Mouse (Mus musculus): Measurements from ENCODE around the gene Vasp. TPM values are rescaled to one million over a fixed set of nuclear protein-coding genes. Genes with fewer than 3 reads are reported as not detected.
A peak's percentile ranks its signal among the peaks of the same experiment; 100 is the strongest.

Vasp gene
- polyA plus RNA-seq, 1 experiment, result 75.7 TPM

DNA sequence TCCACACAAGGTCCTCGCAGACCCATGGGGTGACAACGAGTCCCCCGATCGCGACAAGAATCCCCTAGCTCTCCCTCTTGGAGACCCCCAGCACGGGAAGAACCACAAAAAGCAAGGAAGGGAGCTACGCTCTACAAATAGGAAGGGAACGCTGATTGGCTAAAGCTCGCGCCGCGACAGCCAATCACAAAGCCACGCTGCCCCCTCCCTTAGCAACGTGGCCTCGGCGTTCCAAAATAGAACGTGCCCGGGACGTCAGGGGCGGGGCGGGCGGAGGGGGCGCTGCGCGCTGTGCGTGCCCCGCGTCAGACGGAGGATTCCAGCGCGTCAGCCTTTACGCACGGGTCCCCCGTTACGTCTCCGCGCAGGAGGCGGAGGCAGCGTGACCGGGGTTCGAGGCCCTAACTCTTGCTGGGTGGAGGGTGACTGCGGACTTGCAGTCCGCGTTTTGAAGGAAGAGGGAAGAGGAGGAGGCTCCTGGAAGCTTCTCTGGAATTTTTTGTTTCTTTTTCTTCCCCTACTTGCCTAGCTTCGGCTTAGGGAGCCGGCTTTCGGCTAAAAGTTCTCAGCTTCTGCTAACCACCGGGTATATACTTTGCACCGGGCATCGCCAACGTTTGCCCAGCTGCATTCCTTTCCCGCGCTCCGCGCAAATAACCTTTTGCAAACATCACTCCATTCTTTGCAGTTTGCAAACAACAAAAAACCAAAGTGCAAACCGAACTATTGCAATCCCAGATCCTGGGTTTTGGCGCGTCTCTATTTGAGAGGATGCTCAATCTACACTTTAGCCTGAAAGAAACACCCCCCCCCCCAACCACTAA is 37.0 kb upstream of the Vasp start:
- Histone ChIP-seq H3K4me1 (ENCODE audit: control insufficient read depth, insufficient read depth, low read length) (peaks cover 1% of the 10 kb centered on the region), H3K4me3 (ENCODE audit: low read depth, low read length) (peak overlapping the region; percentile 81), H3K27me3 (ENCODE audit: control insufficient read depth, insufficient read depth, low read length, poor library complexity, severe bottlenecking) (no peaks in the 10 kb centered on the region), H3K36me3 (ENCODE audit: control insufficient read depth, insufficient read depth, low read length, poor library complexity, severe bottlenecking) (no peaks in the 10 kb centered on the region), H3K9ac (ENCODE audit: low read depth, poor library complexity, severe bottlenecking) (peak overlapping the region; percentile 62), H3K27ac (ENCODE audit: insufficient read depth, low read length) (no peak overlapping the region), H3K9me3 (replicated peaks; ENCODE audit: control insufficient read depth, insufficient read depth, low read length, poor library complexity, severe bottlenecking) (no peaks in the 10 kb centered on the region)
- TF ChIP-seq POLR2A (IDR thresholded peaks at IDR 0.05; ENCODE audit: insufficient read depth, low read length), result no peak
- TF ChIP-seq CTCF (IDR thresholded peaks at IDR 0.05; ENCODE audit: low read depth, low read length), result no peak

DNA sequence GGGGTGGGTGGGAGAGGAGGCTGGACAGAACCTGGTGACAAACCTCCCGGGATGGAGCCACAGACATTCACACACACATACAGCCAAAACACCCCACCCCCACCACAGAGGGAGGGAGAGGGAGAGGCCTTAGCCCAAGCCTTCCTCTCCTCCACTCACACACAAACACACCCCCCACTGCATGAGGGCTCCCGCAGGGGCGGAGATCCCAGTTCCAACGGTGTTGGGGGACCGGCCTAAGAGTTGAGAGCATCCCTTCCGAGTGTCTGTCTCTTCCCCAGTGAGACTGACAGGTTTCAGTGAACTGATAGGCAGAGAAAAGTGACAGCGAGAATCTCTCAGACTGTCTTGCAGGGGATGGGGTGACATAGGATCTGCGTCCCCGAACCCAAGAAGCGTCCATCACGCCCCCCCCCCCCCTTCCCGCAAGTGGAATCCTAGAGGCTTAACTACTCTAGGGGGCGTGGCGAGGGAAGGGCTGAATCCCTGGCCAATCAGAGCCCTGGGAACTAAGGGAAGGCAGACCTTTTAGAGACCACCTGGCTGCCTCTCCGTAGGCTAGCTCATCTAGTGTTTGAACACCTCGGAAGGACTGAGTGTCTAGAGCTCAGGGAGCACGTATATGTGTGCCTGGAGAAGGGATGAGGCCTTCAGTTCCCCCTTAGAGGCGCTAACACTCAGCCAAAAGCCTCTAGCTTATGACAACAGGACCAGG is 36.3 kb upstream of the Vasp start:
- no peak for TF ChIP-seq POLR2A (IDR thresholded peaks at IDR 0.05; ENCODE audit: insufficient read depth, low read length)
- no peak for TF ChIP-seq EP300 (IDR thresholded peaks at IDR 0.05; ENCODE audit: insufficient read depth, low read depth, low read length)
- no peak for TF ChIP-seq CTCF (IDR thresholded peaks at IDR 0.05; ENCODE audit: low read depth, low read length)
- Histone ChIP-seq H3K27ac (ENCODE audit: insufficient read depth, low read length) (no peak overlapping the region), H3K27me3 (ENCODE audit: control insufficient read depth, insufficient read depth, low read length, poor library complexity, severe bottlenecking) (no peaks in the 10 kb centered on the region), H3K9ac (ENCODE audit: low read depth, poor library complexity, severe bottlenecking) (peak overlapping the region; percentile 16; the same call in 1 of the 2 replicates), H3K36me3 (ENCODE audit: control insufficient read depth, insufficient read depth, low read length, poor library complexity, severe bottlenecking) (no peaks in the 10 kb centered on the region), H3K9me3 (replicated peaks; ENCODE audit: control insufficient read depth, insufficient read depth, low read length, poor library complexity, severe bottlenecking) (no peaks in the 10 kb centered on the region), H3K4me1 (ENCODE audit: control insufficient read depth, insufficient read depth, low read length) (peaks cover 1% of the 10 kb centered on the region), H3K4me3 (ENCODE audit: low read depth, low read length) (peak overlapping the region; percentile 81)

DNA sequence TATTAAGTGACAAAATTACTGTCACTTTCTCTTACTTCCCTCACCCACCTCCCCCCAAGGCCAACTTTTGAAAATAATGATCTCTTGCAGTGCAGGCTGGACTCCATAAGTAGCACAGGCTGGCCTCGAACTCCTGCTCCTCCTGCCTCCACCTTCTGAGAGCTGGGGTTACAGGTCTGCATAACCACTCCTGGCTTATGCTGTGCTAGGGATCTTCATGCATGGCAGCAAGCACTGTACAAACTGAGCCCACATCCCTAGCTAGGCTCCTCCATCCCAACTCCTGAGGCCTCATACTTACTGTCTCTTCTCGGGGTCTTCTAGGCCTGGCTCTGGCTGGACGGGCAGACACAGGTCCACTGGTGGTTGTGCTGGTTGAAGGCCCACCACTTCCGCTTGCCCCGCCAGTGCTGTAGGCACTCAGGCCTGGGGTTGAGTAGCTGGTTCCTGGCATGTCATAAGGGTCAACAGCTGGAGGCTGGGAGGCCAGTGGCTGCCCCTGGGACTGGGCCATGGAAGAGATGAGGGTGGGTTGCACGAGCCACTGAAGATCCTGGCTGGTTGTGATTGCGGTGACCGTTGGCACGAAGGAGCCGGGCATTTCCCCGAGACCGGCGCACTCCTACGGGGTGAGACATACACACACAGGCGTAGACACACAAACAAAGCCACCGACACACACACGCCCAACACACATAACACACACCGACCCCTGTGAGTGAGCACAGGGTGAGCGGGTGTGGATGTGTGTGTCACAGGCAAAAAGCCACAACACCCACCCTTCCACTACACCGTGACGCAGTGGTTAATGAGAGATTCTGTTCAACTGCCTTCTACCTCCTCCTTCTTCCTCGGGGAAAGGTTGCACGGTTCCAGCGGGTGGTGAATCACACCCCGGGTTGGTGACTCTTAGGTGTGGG is 35.5 kb upstream of the Vasp start:
- H3K27ac ChIP-seq (ENCODE audit: insufficient read depth, low read length), result no peak overlapping the region
- no peaks in the 10 kb centered on the region for H3K9me3 ChIP-seq (replicated peaks; ENCODE audit: control insufficient read depth, insufficient read depth, low read length, poor library complexity, severe bottlenecking)
- no peaks in the 10 kb centered on the region for H3K36me3 ChIP-seq (ENCODE audit: control insufficient read depth, insufficient read depth, low read length, poor library complexity, severe bottlenecking)
- H3K27me3 ChIP-seq (ENCODE audit: control insufficient read depth, insufficient read depth, low read length, poor library complexity, severe bottlenecking), result no peaks in the 10 kb centered on the region
- no peak for TF ChIP-seq CTCF (IDR thresholded peaks at IDR 0.05; ENCODE audit: low read depth, low read length)
- TF ChIP-seq POLR2A (IDR thresholded peaks at IDR 0.05; ENCODE audit: insufficient read depth, low read length), result no peak
- no peak for TF ChIP-seq EP300 (IDR thresholded peaks at IDR 0.05; ENCODE audit: insufficient read depth, low read depth, low read length)
- H3K4me1 ChIP-seq (ENCODE audit: control insufficient read depth, insufficient read depth, low read length), result peaks cover 1% of the 10 kb centered on the region
- no peak overlapping the region for H3K9ac ChIP-seq (ENCODE audit: low read depth, poor library complexity, severe bottlenecking)
- no peak overlapping the region for H3K4me3 ChIP-seq (ENCODE audit: low read depth, low read length)

DNA sequence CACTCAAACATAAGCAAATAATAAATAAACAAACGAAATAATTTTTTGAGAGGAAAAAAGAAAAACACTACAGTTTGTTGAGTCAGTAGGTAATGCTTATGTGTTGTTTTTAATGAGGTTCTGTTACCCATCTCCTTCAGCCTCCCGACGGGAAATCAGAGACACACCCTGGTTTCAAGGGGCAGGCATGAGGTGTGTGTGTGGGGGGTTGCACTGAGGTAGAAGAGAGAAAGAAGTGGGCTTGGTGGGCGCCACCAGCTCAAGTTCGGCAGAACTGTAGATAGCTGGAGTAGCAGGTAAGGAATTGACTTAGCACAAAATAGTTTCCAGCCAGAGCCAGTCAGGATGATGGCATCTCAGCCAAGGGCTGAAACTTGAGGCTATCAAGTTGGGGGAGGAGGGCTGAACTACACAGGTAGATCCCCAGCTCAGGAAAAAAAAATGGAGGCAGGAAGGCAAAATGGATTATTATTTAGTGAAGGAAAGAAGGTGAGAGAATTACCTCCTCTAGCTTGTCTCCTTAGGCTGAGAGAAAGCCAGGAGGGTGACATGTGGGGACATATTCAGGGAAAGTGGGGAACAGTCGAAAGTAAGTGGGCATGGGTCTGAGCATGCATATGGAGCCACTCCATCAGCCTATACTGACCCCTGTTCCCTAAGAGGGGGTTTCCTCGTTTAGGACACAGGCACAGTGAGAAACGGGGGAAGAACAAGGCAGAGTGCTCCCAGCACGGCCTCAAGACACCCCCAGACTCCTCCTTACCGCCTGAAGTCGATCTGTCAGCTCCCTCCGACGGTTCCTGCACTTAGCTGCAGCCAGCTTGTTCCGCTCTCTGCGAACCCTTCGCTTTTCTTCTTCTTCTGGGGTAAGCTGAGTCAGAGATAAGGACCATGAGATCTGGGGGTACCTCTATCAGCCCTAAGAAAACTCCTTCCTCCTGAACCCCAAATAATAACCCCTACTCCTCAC is 34.5 kb upstream of the Vasp start:
- Histone ChIP-seq H3K27me3 (ENCODE audit: control insufficient read depth, insufficient read depth, low read length, poor library complexity, severe bottlenecking) (no peaks in the 10 kb centered on the region), H3K9ac (ENCODE audit: low read depth, poor library complexity, severe bottlenecking) (no peak overlapping the region), H3K9me3 (replicated peaks; ENCODE audit: control insufficient read depth, insufficient read depth, low read length, poor library complexity, severe bottlenecking) (no peaks in the 10 kb centered on the region), H3K27ac (ENCODE audit: insufficient read depth, low read length) (no peak overlapping the region), H3K4me3 (ENCODE audit: low read depth, low read length) (no peak overlapping the region), H3K36me3 (ENCODE audit: control insufficient read depth, insufficient read depth, low read length, poor library complexity, severe bottlenecking) (no peaks in the 10 kb centered on the region), H3K4me1 (ENCODE audit: control insufficient read depth, insufficient read depth, low read length) (peaks cover 1% of the 10 kb centered on the region)
- TF ChIP-seq EP300 (IDR thresholded peaks at IDR 0.05; ENCODE audit: insufficient read depth, low read depth, low read length), result no peak
- no peak for TF ChIP-seq CTCF (IDR thresholded peaks at IDR 0.05; ENCODE audit: low read depth, low read length)
- TF ChIP-seq POLR2A (IDR thresholded peaks at IDR 0.05; ENCODE audit: insufficient read depth, low read length), result no peak

DNA sequence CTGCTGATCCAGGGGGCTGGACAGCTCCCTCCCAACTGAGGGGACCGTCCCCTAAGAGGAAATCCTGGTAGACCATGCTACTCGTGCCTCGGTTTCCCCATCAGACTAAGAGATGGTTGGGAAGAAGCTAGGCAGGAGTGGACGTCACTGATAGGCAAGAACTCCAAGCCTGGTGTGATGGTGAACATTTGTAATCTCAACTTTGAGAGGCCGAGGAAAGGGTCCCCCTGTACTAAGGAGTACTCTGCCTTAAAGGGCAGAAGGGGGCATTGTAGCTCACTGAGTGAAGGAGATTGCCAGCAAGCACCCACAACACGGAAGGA is 33.8 kb upstream of the Vasp start:
- H3K9ac ChIP-seq (ENCODE audit: low read depth, poor library complexity, severe bottlenecking), result no peak overlapping the region
- H3K4me3 ChIP-seq (ENCODE audit: low read depth, low read length), result no peak overlapping the region
- peaks cover 1% of the 10 kb centered on the region for H3K4me1 ChIP-seq (ENCODE audit: control insufficient read depth, insufficient read depth, low read length)
- H3K27ac ChIP-seq (ENCODE audit: insufficient read depth, low read length), result no peak overlapping the region
- H3K36me3 ChIP-seq (ENCODE audit: control insufficient read depth, insufficient read depth, low read length, poor library complexity, severe bottlenecking), result no peaks in the 10 kb centered on the region
- TF ChIP-seq POLR2A (IDR thresholded peaks at IDR 0.05; ENCODE audit: insufficient read depth, low read length) (no peak), EP300 (IDR thresholded peaks at IDR 0.05; ENCODE audit: insufficient read depth, low read depth, low read length) (no peak), CTCF (IDR thresholded peaks at IDR 0.05; ENCODE audit: low read depth, low read length) (no peak)
- no peaks in the 10 kb centered on the region for H3K9me3 ChIP-seq (replicated peaks; ENCODE audit: control insufficient read depth, insufficient read depth, low read length, poor library complexity, severe bottlenecking)
- H3K27me3 ChIP-seq (ENCODE audit: control insufficient read depth, insufficient read depth, low read length, poor library complexity, severe bottlenecking), result no peaks in the 10 kb centered on the region

All from ES-Bruce4 (cell line).